Mouse (Mus musculus) layer of hippocampus, postnatal 14 days (tissue): ENCODE data around the gene Olfr1505. TPM values are rescaled to one million over a fixed set of nuclear protein-coding genes. Genes with fewer than 3 reads are reported as not detected.

Source experiments
- DNase-seq, 2 experiments: peaks; one replicate each; pipeline ENCODE4 v3.0.0; 2021 to 2022; ENCODE audit warnings: low spot score in 2 of 2, mixed read lengths in 1 of 2
- long read RNA-seq, 2 experiments: library from polyadenylated mRNA; stranded (forward); transcript quantifications; one replicate each; pipeline ENCODE4 v2.0.0; 2021
- total RNA-seq, 2 experiments: library from RNA; stranded (reverse); gene quantifications; 2 replicates each; pipeline ENCODE4 v1.2.3; 2021

The Olfr1505 gene
- not detected for total RNA-seq
- long read RNA-seq, experiment 1, result 0 reads
- long read RNA-seq, experiment 2, result 0 reads

DNA sequence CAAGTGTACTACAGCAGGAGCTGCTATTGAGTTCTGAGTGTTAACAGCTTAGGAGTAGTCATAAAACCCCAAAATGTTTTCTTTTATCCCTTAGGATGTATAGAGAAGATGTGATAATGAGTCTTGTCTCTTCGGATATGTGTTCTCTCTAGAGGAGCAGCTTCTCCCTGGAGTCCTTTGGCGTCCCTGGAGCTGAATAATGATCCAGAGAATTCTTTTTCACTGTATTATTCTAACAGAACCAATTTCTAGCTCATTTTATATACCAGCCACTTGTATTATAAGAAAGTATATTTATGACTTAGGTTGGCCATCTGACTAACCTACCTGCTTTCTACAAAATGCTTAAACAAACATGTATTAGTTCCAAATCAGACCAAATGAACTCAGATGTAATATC is at the start of gene Olfr1505:
Gene Olfr1505, plus strand, starts transcription at position 301 of the 400 bp plus-strand sequence.
- DNase-seq, result no peak

GRCm38 (mm10) chr19:13897828-13898227 is 15.5 kb upstream of the Olfr1505 start, which contains the start of gene Olfr1504:
Olfr1504 (minus strand) TSS chr19:13897928.
- DNase-seq, result no peak

Other genes with a start within 250 kb of the Olfr1505 start
- gene Olfr1491, start 216.3 kb upstream of the Olfr1505 start, total RNA-seq, result not detected
- not detected for gene Olfr1493-ps1, start 190.3 kb upstream of the Olfr1505 start, total RNA-seq
- gene Olfr1494, start 173.8 kb upstream of the Olfr1505 start, total RNA-seq, result not detected
- not detected for gene Olfr1495, start 148.9 kb upstream of the Olfr1505 start, total RNA-seq
- not detected for gene Olfr1496, start 135.7 kb upstream of the Olfr1505 start, total RNA-seq
- not detected for gene Olfr1497, start 115.3 kb upstream of the Olfr1505 start, total RNA-seq
- not detected for gene Olfr1499, start 94.1 kb upstream of the Olfr1505 start, total RNA-seq
- gene Olfr1500, start 83.0 kb upstream of the Olfr1505 start, total RNA-seq, result not detected
- not detected for gene Olfr1501, start 62.8 kb upstream of the Olfr1505 start, total RNA-seq
- not detected for gene Olfr1502, start 51.7 kb upstream of the Olfr1505 start, total RNA-seq
- gene Olfr1504, start 15.6 kb upstream of the Olfr1505 start, total RNA-seq, result not detected